Mouse (Mus musculus) kidney, adult 2 months (tissue): ENCODE data around the gene Asdurf.
"Not testable (repeated sequence)": the region's sequence is repeated elsewhere in the genome, so short reads cannot be mapped to it uniquely, and the experiment has no call there.

Source experiments
- CTCF ChIP-seq: fragments of 200-500 bp; conservative IDR thresholded peaks from 2 replicates; pipeline ENCODE4 v1.5.1; 2011; ENCODE audit warnings: low read depth, mild to moderate bottlenecking, control low read depth, low read length, moderate library complexity, mixed read lengths; ENCODE audit not compliant: insufficient read depth, insufficient read length
- POLR2A ChIP-seq: fragments of 200-500 bp; IDR thresholded peaks from one replicate; pipeline ENCODE4 v1.6.1; 2011; ENCODE audit warnings: low read depth, low read length, control low read depth

DNA sequence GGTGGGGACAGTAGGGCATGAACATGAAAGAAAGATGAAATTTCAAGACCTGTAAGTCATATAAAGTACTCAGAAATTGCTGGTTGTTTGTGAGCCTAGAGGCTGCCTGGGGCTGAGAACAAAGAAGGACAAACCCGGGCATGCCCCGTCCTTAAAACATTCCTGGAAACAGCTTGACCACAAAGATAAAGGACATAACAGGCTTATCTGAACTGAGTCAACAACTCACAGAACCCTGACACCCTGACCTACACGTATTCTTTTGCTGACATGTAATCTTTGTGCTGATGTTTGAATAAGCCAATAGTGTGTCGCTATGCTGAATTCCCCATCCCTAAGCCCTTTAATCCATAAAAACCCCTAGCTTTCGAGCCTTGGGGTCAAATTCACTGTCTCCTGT is 18.9 kb downstream of the Asdurf start:
- TF ChIP-seq CTCF, POLR2A: not testable (repeated sequence)
